Mouse (Mus musculus) testis, adult 2 months (tissue): ENCODE results near the gene Slc19a1.

Experiments used
- CTCF ChIP-seq: fragments of 200-500 bp; IDR thresholded peaks from 2 replicates; pipeline ENCODE4 v1.5.1; 2012; ENCODE audit warnings: low read depth, mild to moderate bottlenecking, inconsistent platforms, low read length, moderate library complexity; ENCODE audit not compliant: control insufficient read depth, insufficient read depth, insufficient replicate concordance
- POLR2A ChIP-seq: fragments of 200-500 bp; IDR thresholded peaks from 2 replicates; pipeline ENCODE4 v1.6.1; 2012; ENCODE audit warnings: low read depth, mild to moderate bottlenecking, inconsistent platforms, low read length, moderate library complexity; ENCODE audit not compliant: control insufficient read depth

DNA sequence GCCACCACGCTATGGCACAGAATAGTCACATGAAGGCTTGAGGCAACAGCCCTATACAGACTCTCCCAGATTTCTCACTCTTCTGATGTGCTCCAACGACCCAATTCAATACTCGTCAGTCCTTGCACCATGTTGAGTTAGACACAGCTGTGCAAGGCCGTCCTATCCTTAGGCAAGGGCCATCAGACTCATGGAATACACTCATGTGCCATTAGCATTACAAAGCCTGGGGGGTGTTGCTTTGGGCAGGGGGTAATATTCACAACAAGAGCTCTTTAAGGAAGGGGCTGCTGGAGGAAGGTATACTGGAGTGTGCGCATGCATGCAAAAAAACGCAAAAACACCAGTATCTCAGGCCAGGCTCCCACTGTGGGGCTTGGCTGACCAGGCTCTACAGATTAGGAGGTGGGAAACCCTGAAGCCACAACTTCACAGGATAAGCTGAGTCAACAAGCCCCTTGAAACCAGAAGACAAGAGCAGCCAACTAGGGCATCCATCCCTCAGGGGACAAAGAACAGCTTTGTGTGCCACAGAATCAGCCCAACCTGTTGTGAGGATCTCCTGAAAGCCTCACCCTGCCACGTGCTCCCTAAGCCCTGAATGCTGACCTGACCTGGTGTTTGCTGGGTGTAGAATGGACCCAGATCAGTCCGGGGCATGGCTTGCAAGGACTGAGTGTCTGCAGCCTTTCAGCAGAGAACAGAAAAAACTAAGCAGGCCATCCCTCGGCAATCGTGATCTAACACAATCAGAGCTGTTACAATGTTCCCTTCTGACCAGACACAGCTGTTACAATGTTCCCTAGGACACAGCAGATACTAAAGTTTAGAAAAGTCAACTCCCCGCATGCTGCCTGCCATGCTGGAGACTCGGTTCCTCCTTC is 65.2 kb downstream of the Slc19a1 start:
- TF ChIP-seq POLR2A (no peak), CTCF (no peak)
